Mouse (Mus musculus) layer of hippocampus, postnatal 14 days (tissue): ENCODE measurements around the gene Ryk. TPM values are rescaled to one million over a fixed set of nuclear protein-coding genes. Genes with fewer than 3 reads are reported as not detected.

Source experiments
- DNase-seq, 2 experiments: peaks; one replicate each; pipeline ENCODE4 v3.0.0; 2021 to 2022; ENCODE audit warnings: low spot score in 2 of 2, mixed read lengths in 1 of 2
- long read RNA-seq, 2 experiments: library from polyadenylated mRNA; stranded (forward); transcript quantifications; one replicate each; pipeline ENCODE4 v2.0.0; 2021
- total RNA-seq, 2 experiments: library from RNA; stranded (reverse); gene quantifications; 2 replicates each; pipeline ENCODE4 v1.2.3; 2021

The Ryk gene
- 10 to 100 TPM; 36.0 to 40.0 TPM for total RNA-seq
- long read RNA-seq, experiment 1, transcript Ryk-201 (15 exons, 2,852 nt), result minor isoform, 18 of 47 reads
- long read RNA-seq, experiment 1, transcript Ryk-203 (15 exons, 2,505 nt), result major isoform, 24 of 47 reads
- long read RNA-seq, experiment 1, partial matches to known transcripts, result 3 of 47 reads
- long read RNA-seq, experiment 1, other reads (novel, unspliced or antisense), result 1 of 47 reads
- long read RNA-seq, experiment 2, transcript Ryk-201 (15 exons, 2,852 nt), result major isoform, 19 of 40 reads
- long read RNA-seq, experiment 2, transcript Ryk-203 (15 exons, 2,505 nt), result minor isoform, 16 of 40 reads
- long read RNA-seq, experiment 2, partial matches to known transcripts, result 5 of 40 reads
- long read RNA-seq, experiment 2, other reads (novel, unspliced or antisense), result 0 of 40 reads

DNA sequence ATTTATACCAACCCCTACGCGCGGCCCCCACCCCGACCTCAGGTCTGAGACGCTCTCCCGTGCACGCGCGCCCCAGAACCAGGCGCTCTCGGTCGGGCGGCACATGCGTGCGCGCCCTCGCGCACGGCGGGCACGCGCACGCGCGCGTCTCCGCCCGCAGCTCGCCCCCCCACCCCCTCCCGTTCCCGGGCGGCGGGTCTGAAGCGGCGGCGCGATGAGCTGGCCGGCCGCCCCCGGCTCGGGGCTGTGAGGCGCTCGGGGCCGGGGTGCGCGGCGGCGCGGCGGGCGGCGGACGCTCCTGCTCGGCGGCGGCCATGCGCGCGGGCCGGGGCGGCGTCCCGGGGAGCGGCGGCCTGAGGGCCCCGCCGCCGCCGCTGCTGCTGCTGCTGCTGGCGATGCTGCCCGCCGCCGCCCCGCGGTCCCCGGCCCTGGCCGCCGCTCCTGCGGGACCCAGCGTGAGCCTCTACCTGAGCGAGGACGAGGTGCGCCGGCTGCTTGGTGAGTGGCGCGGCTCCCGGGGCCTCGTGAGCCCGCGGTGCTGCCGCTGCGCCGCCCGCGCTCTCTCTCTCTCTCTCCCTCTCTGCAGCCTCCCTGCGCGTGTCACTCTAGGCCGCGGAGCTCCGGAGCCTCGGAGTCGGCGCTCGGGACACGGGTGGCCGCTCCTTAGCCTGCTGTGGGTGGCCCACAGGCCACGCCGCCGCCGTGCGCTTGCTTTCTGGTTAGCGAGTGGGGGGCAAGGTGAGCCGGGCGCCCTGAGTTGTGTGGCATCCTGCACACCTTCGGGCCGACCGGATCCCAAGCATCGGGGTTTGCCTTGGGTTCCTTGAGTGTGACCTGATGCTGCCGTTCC lies at the start of gene Ryk:
Gene Ryk (plus strand): TSS at position 176 of the 850 bp plus-strand sequence.
- peak; percentile 75 to 76 for DNase-seq

DNA sequence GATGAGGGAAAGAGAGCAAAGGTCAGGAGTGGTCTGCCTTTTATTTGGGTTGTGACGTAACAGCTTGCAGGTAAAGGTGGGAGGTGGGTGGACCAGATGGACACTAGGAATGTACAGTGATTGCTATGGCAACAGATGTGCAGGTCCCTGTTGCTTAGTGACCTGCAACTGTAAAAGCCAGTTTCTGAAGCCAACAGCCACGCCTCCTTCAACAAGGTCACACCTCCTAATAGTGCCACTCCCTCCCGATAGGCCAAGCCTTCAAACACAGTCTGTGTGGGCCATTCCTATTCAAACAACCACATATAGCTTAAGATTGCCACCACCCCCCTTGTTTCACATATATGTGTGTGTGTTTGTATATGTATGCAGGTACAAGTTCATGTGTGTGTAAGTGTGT lies 45.2 kb upstream of the Ryk start:
- DNase-seq, result no peak

DNA sequence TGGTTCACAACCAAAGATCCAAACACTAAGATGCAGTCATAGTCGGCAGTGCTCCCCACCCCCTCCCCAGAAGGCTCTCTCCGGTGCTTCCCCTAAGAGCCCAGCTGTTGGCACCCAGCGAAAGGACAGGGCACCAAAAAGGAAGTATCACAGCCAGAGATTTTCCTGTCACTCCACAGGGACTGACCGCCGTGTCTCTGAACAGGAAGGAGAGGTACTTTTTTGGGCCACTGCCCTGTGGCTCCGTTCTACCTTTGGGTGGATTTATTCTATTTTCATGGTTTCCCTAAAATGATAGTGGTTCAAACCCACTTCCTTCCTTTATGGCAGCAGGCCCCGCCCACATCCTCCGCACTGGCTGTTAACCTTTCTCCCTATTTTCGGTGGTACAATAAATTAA lies 42.9 kb upstream of the Ryk start:
- no peak for DNase-seq

DNA sequence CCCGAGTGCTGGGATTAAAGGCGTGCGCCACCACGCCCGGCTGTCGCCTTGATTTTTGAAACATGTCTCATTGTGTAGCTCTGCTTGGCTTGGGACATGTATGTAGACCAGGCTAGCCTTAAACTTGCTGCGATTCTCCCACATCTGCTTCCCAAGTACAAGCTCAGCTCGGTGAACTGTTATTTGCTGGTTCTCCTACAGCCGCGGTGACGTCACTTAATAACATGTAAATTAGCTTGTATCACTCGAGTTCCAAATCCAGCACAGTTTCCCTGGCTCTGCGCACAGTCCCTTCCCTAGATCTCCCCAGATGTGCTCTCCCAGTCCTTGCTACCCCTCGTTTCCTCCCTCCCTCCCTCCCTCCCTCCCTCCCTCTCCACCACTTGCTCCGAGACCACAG lies 41.9 kb upstream of the Ryk start:
- no peak for DNase-seq

DNA sequence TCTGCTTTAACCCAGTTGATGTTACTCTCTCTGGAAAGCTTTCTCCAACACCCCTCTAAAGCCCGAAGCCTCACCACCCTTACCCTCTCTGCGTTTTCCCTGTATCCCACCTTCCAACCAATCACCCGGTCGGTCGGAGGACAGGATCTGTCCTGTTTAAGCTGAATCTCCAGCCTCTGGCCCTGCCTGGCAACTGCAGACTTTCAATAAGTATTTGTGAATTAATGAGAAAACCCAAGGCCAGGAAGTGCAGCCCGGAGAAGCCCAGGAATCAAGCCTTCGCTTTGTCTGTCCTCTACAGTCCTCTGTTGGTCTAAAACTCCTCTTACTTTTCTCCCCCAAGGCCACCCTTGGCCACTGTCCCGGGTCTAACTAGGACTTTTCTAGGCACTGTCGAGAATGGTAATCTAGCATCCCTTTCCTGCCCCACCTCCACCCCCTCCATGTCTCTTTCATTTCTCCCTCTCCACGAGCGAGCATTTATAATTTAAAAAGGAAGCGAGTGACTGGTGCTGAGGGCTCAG lies 41.4 kb upstream of the Ryk start:
- DNase-seq, result peak in 1 of 2 experiments; percentile 44

DNA sequence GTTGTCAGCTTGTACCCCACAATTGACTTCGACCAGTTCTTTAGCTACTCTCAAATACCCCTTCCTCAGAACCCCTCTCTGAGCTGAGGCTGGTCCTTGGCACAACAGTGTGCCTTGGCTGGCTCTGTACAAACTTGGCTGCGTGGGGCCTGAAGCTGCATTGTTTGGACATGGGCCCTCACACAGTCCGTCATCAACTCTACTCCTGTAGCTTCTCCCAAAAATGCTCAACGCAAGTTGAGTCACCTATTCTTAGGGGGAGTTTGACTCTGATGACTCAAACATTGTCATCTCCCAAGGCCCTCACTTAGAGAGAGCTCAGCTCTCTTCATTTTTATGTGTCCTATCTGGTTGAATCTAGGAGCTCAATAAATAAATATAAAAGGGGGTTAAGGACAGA lies 36.3 kb upstream of the Ryk start:
- DNase-seq, result no peak

DNA sequence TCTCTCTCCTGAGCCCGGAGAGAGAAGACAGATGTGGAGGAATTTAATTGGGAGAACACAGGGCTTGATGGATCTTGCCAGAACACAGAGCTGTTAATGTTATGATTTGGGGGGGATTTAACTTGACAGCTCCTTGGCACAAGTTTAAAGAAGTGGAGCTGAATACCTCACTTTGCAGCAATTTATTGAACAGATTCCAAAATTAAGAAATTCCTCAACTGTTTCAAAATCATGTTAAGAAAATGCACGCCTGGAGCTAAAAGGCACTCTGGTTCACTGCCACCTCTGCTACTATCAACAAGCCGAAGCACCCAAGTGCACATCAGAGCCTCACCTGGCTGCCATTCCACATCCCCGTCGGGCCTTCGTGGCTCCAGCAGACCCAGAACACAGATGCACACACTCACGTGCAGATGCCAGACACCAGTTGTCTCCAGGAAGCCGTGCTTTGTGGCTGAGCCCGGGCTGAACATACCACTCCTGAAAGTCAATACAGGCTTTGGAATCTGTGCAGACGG lies 28.6 kb upstream of the Ryk start:
- no peak for DNase-seq

DNA sequence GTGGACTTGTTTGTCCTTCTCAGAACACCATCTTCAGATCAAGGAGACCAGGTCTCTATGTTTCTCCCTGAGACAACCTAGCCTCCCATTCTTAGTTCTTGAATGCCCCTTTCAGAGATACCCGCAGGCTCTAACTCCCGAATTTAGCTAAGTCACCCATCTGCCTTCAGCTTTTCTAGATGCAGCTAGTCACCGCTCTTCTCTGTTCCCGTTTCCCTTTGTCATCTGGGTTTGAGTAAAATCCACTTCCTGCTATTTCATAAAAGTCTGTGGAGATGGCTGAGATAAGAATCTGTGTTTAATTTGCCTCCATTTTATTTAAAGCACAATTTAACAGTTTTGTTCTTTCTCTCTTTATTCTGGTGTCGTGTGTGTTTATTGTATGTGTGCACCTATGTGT lies 23.5 kb upstream of the Ryk start:
- no peak for DNase-seq

DNA sequence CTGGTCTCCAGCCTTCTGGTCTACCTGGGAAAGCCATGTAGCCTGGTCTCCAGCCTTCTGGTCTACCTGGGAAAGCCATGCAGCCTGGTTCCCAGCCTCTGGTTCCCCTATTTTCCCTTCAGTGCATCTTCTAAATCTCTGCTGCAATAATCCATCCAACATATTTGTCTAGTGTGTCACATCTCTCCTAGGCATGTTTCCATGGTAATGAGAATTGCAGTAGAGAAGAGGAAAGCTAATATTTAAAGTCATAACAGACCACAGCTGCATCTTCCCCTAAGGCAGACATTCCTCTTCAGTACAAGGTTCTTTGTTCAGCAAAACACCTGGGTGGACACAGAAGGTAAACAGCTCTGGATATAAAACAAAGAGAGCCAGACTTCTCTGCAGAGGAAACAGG lies 16.5 kb upstream of the Ryk start:
- no peak for DNase-seq

DNA sequence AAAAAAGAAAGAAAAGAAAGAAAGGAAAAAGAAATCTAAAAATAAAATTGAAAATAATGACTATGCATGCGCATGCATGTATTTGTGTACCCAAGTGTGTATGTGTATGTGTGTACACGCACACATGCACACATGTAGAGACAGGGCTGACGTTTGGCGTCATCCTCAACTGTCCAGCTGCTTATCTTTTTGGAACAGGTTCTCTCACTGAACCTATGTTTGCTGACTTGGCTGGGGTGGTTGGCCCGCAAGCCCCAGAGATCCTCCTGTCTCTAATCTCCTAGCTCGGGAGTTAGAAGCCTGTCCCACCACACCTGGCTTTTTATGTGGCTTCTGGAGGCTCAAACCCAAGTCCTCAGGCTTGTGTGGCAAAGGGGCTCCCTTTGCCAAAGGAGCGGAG lies 6.1 kb upstream of the Ryk start:
- DNase-seq, result no peak

DNA sequence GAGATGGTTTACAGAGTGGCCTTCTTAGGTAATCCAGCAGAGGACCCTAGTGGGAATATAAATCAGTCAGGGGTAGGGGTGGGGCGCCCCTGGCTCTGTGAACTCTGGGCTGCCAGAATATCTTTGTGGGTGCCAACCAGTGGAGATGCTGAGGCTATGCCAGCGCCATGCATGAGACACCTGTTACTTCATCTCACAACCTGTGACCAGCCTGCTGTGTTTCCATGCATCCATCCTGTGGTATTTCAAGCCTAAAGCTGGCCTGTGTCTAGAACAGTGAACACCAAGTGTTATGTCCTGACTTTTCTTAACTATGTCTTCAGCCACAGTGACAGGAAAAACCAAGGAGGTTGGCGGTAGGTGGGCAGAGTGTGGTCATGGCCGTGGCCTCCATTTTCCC lies 3.2 kb upstream of the Ryk start:
- DNase-seq, result no peak

DNA sequence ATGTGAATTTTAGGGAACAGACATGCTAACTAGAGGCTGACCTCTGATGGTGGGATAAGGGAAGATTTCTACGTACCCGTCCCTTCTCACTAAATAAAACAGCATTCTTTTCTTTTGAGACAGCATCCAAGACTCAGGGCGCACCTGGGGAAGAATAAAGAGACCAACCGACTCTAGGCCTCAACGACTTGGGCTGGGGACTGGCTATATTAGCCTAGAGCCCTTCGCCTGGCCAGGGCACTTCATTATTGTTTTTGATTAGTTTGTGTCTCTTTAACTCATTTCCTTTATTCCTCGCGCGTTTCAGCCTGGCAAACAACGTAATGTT lies 339 bp upstream of the Ryk start:
- no peak for DNase-seq

DNA sequence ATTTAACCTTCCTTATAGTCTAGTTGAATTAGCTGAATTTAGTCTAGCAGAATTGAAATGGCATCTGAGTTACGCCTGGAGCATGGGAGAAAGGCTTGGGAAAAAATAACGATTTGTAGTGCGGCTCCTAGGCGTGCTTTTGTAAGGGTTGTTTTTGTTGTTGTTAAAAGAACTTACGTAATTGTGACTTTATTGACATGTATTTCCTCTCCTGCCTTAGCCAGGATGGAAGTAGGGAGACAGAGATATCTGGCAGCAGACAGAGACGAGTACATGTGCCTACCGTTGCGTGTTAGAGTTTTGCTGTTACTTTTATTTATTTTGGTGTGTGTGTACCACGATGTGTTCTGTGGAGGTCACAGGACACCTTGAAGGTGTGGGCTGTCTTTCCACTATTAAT lies 1.6 kb downstream of the Ryk start:
- no peak for DNase-seq

DNA sequence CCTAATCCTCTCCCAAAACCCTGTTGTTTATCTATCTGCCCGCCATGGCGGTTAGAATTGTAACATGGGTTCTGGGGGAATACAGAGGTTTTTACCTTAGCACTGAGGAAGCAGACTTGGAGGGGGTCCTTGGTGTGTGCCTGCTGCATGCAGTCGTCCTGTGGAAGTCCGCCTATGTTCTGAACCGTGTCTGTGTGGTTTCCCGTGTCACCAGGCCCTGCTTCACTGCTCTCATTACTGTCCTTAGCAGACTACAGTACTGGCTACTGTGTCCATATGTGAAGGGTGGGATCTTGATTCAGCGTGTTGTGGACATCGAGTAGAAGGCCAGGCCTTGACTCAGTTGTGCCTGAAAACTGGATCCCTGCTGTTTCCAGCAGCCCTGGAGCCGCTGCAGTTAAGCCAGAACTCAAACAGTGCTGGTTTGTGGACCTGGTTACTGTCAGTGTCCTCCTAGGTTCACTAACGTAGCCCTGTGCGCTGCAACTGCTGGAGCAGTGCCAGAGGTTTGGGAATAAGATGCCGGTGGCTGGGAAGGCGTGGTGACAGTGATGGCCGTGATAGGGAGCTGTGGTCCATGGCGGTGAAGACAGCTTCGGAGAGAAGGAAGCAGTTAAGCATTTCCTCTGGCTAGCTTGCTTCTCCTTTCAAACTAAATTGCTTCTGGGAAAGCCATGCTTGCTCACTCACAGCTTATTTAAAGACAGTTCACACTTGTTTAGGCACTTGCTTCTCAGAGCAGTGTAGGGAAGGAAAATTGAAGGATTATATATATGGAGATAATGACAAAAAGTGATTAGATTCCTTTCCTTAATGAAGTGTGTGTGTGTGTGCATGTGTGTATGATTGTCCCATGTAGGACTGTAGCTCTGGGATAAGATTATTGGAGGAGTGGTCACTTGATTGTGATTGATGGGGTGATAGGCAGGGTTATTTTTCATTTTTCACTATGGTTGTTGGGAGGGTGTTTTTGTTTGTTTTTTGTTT lies 6.4 kb downstream of the Ryk start:
- DNase-seq, result no peak

DNA sequence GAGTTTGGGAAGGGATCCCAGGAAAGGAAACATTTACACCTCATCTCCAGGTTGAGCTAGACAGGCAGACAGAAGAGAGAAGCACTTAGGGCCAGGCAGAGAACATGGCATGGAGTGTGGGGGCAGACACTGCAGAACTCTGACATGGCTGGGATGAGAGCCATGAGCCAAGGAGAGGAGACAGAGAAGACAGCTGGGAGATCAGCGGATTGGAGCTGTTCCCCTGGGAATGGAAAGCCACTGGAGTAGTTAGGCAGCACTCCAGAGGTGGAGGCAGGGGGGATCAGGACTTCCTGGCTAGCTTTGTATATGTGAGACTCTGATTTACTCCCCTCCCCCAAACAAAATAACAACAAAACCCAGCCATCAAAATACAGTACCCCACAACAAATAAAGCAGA lies 7.1 kb downstream of the Ryk start:
- DNase-seq, result no peak

DNA sequence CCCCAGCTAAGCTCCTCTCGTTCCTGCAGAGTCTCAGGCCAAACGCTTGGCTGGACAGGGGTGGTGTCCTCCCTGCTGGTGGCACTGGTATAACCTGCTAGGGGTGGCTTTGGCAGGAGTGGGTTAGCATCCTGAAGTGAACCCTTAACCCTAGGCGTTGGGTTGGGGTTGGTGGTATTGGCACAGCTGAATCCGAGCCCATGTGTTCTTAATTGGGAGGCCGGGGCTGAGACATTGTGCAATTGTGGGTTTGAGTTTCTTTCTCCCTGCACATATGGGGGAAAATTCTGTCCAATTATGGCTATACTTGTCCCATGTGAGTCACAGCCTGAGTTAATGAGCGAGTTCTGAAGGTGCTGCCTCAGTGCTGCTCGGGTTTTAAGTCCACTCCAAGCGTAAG lies 7.8 kb downstream of the Ryk start:
- no peak for DNase-seq

DNA sequence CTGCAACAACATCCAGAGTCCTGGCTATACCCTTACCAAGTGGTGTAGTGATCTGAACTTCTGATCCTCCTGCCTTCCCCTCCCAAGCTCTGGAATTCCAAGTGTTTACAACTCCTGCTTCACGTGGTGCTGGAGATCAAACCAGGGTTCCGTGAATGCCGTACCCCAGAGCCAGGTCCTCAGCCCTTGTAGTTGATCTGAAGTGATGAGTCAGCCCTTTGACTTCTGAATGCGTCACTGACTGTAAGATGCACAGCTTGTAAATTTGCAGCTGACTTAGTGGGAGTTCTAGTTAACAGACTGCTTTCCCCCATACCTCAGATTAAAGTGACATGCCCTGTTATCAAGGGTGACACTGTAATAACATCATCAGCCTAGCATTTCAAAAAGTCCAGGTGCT lies 8.9 kb downstream of the Ryk start:
- no peak for DNase-seq

DNA sequence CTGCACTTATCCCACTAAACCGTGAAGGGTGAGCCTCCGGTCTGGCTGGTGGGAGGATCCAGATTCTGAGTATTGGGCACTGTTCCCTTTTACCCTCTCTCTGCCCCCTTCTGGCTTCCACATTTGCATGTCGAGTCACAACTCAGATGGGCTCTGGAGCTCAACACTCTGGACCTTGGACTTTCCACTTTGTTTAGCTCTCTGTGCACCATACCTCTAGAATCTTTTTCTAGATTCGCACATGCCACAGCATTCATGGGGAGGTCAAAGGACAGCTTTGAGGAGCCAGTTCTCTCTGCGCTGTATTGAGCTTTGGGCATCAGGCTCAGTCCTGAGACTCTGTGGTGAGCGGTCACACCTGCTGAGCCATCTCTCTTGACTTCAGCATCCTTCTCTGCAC lies 11.1 kb downstream of the Ryk start:
- DNase-seq, result no peak

DNA sequence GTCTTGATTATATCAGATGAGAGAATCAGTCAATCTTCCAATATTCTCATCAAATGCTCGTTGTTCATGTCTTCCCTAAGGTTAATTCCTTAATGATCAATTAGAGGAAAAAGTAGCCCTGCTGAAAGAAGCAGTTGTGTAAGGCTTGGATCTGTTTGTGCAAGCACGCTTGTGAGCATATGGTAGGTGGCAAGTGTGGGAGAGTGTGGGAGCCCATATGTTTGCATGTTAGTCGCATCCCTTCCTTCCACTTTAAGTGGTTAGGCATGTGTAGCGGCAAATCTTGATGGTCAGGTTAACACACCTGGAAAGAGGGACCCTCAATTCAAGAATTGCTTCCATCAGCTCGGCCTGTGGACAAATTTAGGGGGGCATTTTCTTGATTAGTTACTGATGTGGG lies 11.6 kb downstream of the Ryk start:
- DNase-seq, result no peak

DNA sequence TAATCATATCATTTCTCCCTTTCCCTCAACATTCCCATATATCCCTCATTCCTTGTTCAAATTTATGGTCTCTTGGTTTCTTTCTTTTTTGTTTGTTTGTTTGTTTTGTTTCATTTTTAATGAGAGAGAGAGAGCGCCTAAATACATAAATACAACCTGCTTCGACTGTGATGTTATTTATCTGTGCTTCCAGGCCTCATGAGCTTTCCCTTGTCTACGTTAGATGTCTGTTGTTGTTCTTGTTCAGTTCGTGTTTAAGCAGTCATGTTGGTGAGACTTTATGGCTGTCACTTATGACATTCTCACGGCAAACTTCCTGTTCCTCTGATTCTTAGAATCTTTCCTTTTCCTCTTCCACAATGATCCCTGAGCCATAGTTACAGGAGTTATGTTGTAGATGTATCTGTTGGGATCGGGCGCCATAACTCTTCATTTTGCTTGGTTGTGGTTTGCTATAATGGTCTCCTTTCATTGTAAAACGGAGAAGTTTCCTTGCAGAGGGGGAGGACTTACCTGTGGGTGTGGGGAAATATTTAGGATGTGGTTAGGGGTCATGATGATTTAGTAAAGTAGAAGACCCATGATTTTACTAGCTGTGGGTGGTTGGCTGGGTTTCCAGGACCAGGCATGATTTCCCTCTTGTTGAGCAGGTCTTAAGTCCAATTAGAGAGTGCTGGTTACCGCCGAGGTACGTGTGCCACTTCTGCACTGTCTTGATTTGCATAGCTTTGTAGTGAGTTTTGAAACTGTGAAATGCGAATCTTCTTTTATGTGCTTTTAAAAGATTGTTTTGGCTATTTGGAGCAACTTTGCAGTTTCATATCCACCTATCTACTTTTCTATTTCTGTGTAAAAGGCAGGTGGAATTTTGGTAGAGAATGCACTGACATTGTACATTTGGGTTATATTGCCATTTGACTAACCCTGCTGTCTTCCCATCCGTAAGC lies 17.6 kb downstream of the Ryk start:
- no peak for DNase-seq
